Mouse (Mus musculus) lung, embryonic 15.5 days (tissue): ENCODE data around the gene Car10. TPM values are rescaled to one million over a fixed set of nuclear protein-coding genes. Genes with fewer than 3 reads are reported as not detected.

ENCODE experiments used
- ATAC-seq: fragments of 200-750 bp; cut with Nextera tagmentation; 2 replicates; pipeline ENCODE4 v1.8.0; 2017; ENCODE audit warnings: moderate number of reproducible peaks, borderline replicate concordance; ENCODE audit not compliant: low FRiP score, low TSS enrichment; ENCODE audit errors: extremely low read depth
- H3K27ac ChIP-seq: fragments of 300-500 bp; sonication (generic); 2 replicates; pipeline ENCODE4 v1.5.1; 2015; ENCODE audit warnings: moderate library complexity, mild to moderate bottlenecking, inconsistent platforms
- H3K27me3 ChIP-seq: fragments of 300-500 bp; sonication (generic); 2 replicates; pipeline ENCODE4 v1.6.1; 2015; ENCODE audit warnings: inconsistent platforms
- H3K36me3 ChIP-seq: fragments of 300-500 bp; sonication (generic); 2 replicates; pipeline ENCODE4 v1.6.1; 2015; ENCODE audit warnings: inconsistent platforms
- H3K4me1 ChIP-seq: fragments of 300-500 bp; sonication (generic); 2 replicates; pipeline ENCODE4 v1.6.1; 2015; ENCODE audit warnings: inconsistent platforms
- H3K4me2 ChIP-seq: fragments of 300-500 bp; sonication (generic); 2 replicates; pipeline ENCODE4 v1.6.1; 2015; ENCODE audit warnings: inconsistent platforms, mild to moderate bottlenecking, moderate library complexity
- H3K4me3 ChIP-seq: fragments of 300-500 bp; sonication (generic); 2 replicates; pipeline ENCODE4 v1.5.1; 2015; ENCODE audit warnings: mild to moderate bottlenecking, inconsistent platforms
- H3K9ac ChIP-seq: fragments of 300-500 bp; sonication (generic); 2 replicates; pipeline ENCODE4 v1.6.1; 2015; ENCODE audit warnings: inconsistent platforms
- H3K9me3 ChIP-seq: fragments of 300-500 bp; sonication (generic); 2 replicates; pipeline ENCODE4 v1.6.1; 2016; ENCODE audit warnings: inconsistent platforms
- WGBS: fragments of 180-500 bp; shearing (Covaris S2); methylation state at CpG from one replicate; pipeline ENCODE4 v1.1.7; 2015; 5-methylcytosine and 5-hydroxymethylcytosine counted together
- polyA plus RNA-seq: library from polyadenylated mRNA; unstranded; fragments of >200 nt; fragmentation: Nextera tagmentation; extraction: Ambion mirVana; gene quantifications from 2 replicates; pipeline ENCODE4 v1.2.1, GENCODE M21; 2015

Gene Car10
- 0.40 TPM in 1 of 2 replicates, not detected in the other for polyA plus RNA-seq

GRCm38 (mm10) chr11:93097941-93098828, at the start of gene Car10:
Gene Car10, plus strand, starts transcription at chr11:93098028.
- Histone ChIP-seq H3K27me3 (peaks cover 63% of the 10 kb centered on the region), H3K4me3 (peak within 1 kb of the TSS; percentile 31), H3K9ac (no peak within 1 kb of the TSS), H3K36me3 (no peaks in the 10 kb centered on the region), H3K4me1 (no peaks in the 10 kb centered on the region), H3K9me3 (no peaks in the 10 kb centered on the region), H3K4me2 (peak within 1 kb of the TSS; percentile 54), H3K27ac (no peak within 1 kb of the TSS)
- WGBS: 1% methylated on average over 47 of the region's 48 CpGs
- no peak for ATAC-seq

GRCm38 (mm10) chr11:93065021-93065420, 32.8 kb upstream of the Car10 start:
- no peak overlapping the region for H3K27ac ChIP-seq
- ATAC-seq: no peak
- 41% methylated on average over 6 of the region's 6 CpGs for WGBS
- no peak overlapping the region for H3K9ac ChIP-seq
- no peaks in the 10 kb centered on the region for H3K9me3 ChIP-seq
- H3K4me2 ChIP-seq: no peak overlapping the region
- H3K27me3 ChIP-seq: no peaks in the 10 kb centered on the region
- no peaks in the 10 kb centered on the region for H3K4me1 ChIP-seq
- H3K4me3 ChIP-seq: no peak overlapping the region
- no peaks in the 10 kb centered on the region for H3K36me3 ChIP-seq

DNA sequence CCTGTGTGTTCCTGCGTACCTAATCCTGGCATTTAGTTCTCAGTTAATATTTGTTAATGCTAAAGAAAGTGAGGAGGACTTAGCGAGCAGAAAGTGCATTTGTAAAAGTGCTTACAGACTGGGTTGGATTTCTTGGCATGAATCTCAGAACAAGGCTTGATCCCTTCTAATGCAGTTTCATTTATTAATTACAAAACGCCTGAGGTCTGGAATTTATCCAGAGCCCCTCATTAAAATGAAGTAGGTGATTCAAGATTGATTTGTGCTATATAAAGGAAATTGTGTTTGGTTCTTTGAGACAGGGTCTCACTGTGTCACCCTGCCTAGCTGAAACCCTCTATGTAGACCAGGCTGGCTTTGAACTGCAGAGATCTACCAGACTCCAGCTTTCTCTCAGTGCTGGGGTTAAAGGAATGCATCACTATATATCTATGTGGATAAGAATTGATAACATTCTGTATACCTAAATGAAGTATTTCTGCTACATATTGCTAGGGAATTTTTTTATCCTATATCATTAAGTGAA, 32.1 kb upstream of the Car10 start:
- Histone ChIP-seq H3K9ac (no peak overlapping the region), H3K36me3 (no peaks in the 10 kb centered on the region), H3K4me1 (no peaks in the 10 kb centered on the region), H3K4me3 (no peak overlapping the region), H3K9me3 (no peaks in the 10 kb centered on the region), H3K27me3 (no peaks in the 10 kb centered on the region), H3K27ac (no peak overlapping the region), H3K4me2 (no peak overlapping the region)
- ATAC-seq: no peak
- WGBS: 45% methylated on average over 3 of the region's 3 CpGs

DNA sequence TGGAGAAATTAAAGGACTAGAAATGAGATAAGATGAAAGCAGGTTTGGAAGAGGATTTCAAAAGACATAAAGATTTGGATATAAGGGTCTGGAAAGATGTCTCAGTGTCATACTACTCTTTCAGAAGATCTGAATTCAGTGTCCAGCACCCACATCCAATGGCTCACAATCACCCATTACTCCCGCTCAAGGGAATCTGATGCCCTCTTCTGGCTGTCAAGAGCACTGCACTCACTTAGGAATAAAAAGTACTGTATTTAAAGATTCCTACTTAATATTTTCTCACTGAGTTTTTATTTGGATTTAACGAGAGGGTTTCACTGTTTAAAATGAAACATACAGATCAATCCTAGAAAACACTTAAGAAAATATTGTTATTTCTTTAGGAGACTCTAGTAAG, 2.2 kb upstream of the Car10 start:
- Histone ChIP-seq H3K4me3 (no peak overlapping the region), H3K27ac (no peak overlapping the region), H3K4me1 (no peaks in the 10 kb centered on the region), H3K36me3 (no peaks in the 10 kb centered on the region), H3K27me3 (peaks cover 44% of the 10 kb centered on the region), H3K4me2 (no peak overlapping the region), H3K9ac (no peak overlapping the region), H3K9me3 (no peaks in the 10 kb centered on the region)
- ATAC-seq: no peak
- 14% methylated on average over 2 of the region's 2 CpGs for WGBS

DNA sequence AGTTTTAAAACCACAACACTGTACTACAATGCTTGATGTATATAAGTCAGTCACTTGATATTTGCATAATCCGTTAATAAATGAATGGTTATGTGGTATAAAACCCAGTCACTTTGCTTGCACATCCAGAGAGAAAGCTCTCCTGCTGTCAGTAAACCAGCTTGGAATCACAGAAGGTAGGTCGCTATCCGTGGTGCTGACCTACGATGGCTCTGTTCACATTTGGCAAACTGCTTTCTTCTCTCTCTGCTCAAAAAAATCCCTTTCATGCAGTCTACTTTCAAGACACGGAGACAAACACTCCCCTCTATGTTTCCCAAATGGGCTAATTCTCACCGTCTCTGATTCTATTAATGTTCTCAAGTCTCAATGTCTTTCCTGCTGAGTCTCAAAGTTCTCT, 827 bp upstream of the Car10 start:
- no peak overlapping the region for H3K27ac ChIP-seq
- ATAC-seq: no peak
- H3K4me2 ChIP-seq: no peak overlapping the region
- no peak overlapping the region for H3K9ac ChIP-seq
- H3K36me3 ChIP-seq: no peaks in the 10 kb centered on the region
- no peaks in the 10 kb centered on the region for H3K9me3 ChIP-seq
- H3K4me3 ChIP-seq: no peak overlapping the region
- 0% methylated on average over 6 of the region's 6 CpGs for WGBS
- peaks cover 58% of the 10 kb centered on the region for H3K27me3 ChIP-seq
- no peaks in the 10 kb centered on the region for H3K4me1 ChIP-seq

DNA sequence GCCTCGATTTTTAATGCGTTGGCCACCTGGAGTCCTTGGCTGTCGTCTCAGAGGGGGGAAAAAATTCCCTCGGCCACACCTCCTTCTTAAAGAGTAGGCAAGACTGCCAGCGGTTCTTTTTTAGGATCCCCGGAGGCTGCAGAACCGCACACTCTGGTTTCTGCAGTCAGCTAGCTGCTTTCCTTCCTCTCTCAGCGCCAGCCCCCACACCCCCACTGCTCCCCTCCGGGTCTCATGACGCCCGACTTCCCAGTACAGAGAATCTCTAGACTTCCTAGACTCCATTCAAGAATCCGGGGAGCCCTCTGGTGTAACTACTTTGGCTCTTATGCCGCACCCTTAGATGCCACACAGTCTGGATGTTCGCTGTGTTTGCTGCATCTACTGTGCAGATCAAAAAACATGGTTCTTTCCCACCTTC, 387 bp upstream of the Car10 start:
- Histone ChIP-seq H3K4me1 (no peaks in the 10 kb centered on the region), H3K27me3 (peaks cover 62% of the 10 kb centered on the region), H3K9me3 (no peaks in the 10 kb centered on the region), H3K27ac (no peak overlapping the region), H3K4me3 (no peak overlapping the region), H3K9ac (no peak overlapping the region), H3K36me3 (no peaks in the 10 kb centered on the region), H3K4me2 (no peak overlapping the region)
- ATAC-seq: no peak
- WGBS: 5% methylated on average over 14 of the region's 14 CpGs

- H3K36me3 ChIP-seq: no peaks in the 10 kb centered on the region
- peak overlapping the region; percentile 31 for H3K4me3 ChIP-seq
- peaks cover 66% of the 10 kb centered on the region for H3K27me3 ChIP-seq
- no peak for ATAC-seq
- no peaks in the 10 kb centered on the region for H3K9me3 ChIP-seq
- H3K27ac ChIP-seq: no peak overlapping the region
- peak overlapping the region; percentile 54 for H3K4me2 ChIP-seq
- no peak overlapping the region for H3K9ac ChIP-seq
- H3K4me1 ChIP-seq: no peaks in the 10 kb centered on the region
- under 1% methylated on average over 36 of the region's 37 CpGs for WGBS
These were observed 1.1 kb downstream of the Car10 start for GRCm38 (mm10) chr11:93098933-93099381.

DNA sequence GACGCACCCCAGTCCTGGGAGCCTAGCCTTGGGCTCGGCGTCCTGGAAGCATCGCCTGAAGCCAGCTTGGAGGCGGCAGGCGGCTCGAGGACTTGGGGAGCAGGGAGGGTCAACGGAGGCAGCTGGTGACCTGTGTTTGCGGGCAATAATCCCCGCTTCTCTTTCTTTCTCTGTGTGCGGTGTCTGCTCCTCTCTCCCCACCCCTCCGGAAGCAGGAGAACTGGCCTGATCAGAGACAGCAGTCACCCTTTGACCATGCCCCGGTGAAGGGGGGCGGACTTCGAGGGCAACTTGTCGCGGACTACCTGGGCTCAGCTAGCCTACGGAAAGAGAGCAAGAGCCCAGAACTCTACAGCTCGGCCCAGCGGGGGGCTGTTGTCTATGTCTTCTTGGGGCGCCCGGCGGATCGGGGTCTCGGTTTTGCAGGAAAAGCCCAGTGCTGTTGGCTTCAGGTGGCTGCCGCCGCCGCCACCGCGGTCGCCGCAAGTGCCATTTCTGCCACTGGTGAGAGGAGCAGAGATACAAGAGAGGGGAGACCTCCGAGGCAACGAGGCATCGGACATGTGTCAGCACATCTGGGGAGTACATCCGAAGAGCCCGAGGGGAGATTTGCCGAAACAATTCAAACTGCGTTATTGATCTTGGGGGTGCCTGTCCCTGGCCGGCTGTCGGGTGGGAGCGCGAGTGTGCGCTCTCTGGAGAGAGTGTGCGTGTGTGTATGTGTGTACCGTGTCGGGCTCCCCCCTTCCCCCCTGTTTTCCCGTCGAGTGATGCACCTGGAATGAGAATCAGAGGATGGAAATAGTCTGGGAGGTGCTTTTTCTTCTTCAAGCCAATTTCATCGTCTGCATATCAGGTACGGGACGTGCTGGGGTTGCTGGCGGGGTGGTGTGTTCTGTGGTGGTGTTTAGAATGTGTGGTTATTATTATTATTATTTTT, 1.9 kb downstream of the Car10 start:
- no peak for ATAC-seq
- peak overlapping the region; percentile 31 for H3K4me3 ChIP-seq
- peak overlapping the region; percentile 54 for H3K4me2 ChIP-seq
- H3K27me3 ChIP-seq: peaks cover 66% of the 10 kb centered on the region
- no peaks in the 10 kb centered on the region for H3K9me3 ChIP-seq
- H3K27ac ChIP-seq: no peak overlapping the region
- 1% methylated on average over 53 of the region's 53 CpGs for WGBS
- H3K36me3 ChIP-seq: no peaks in the 10 kb centered on the region
- H3K9ac ChIP-seq: no peak overlapping the region
- no peaks in the 10 kb centered on the region for H3K4me1 ChIP-seq

DNA sequence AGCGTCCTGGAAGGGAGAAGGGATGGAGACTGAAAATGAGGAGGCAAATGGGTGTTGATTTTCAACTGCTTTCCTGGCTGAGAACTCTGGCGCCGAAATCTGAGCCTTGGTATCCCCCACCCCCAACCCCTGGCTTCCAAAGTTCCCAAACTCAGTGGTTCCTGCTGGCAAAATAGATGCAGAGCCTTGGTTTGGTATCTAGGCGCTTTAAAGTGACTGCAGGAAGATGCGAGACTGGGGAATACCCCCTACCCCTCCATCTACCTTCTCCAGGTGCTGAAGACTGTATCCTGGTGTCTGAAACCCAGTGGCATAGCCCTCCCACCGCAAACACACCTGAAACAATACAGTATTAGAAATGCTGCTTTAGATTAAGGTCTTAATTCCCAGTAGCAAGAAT, 2.8 kb downstream of the Car10 start:
- Histone ChIP-seq H3K9ac (no peak overlapping the region), H3K4me2 (no peak overlapping the region), H3K9me3 (no peaks in the 10 kb centered on the region), H3K27ac (no peak overlapping the region), H3K4me1 (no peaks in the 10 kb centered on the region), H3K27me3 (peaks cover 66% of the 10 kb centered on the region), H3K4me3 (no peak overlapping the region), H3K36me3 (no peaks in the 10 kb centered on the region)
- 4% methylated on average over 6 of the region's 6 CpGs for WGBS
- no peak for ATAC-seq

- no peak overlapping the region for H3K4me3 ChIP-seq
- peaks cover 66% of the 10 kb centered on the region for H3K27me3 ChIP-seq
- no peaks in the 10 kb centered on the region for H3K36me3 ChIP-seq
- 3% methylated on average over 2 of the region's 2 CpGs for WGBS
- H3K4me2 ChIP-seq: no peak overlapping the region
- no peaks in the 10 kb centered on the region for H3K9me3 ChIP-seq
- no peak overlapping the region for H3K9ac ChIP-seq
- H3K4me1 ChIP-seq: no peaks in the 10 kb centered on the region
- no peak for ATAC-seq
- no peak overlapping the region for H3K27ac ChIP-seq
These were observed 3.3 kb downstream of the Car10 start for GRCm38 (mm10) chr11:93101106-93101505.

DNA sequence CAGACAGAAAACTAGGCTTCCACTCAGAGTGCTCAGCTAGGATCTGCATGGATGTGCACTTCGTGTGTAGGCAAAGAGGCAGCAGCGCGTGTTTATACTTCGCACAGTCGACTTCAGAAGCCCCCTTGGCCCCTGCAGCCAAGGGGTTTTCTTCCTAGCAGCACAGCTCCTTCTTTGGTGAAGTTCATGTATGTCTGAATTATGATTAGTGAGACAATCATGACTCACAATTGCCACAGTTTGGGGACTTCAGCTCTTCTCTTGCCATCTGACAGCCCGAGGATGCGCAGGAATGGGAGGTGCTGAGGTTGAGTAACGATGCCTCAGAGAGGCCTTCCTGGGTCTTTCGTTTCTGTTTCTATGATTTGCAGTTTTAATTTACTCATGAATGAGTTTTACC, 4.5 kb downstream of the Car10 start:
- no peak for ATAC-seq
- Histone ChIP-seq H3K9me3 (no peaks in the 10 kb centered on the region), H3K27ac (no peak overlapping the region), H3K4me1 (no peaks in the 10 kb centered on the region), H3K4me2 (no peak overlapping the region), H3K36me3 (no peaks in the 10 kb centered on the region), H3K4me3 (no peak overlapping the region), H3K27me3 (peaks cover 55% of the 10 kb centered on the region), H3K9ac (no peak overlapping the region)
- 70% methylated on average over 9 of the region's 9 CpGs for WGBS
